Mouse (Mus musculus) T-cell, adult 2 months (primary cell): Measurements from ENCODE around the gene Gm20865.
"Not testable (repeated sequence)": the region's sequence is repeated elsewhere in the genome, so short reads cannot be mapped to it uniquely, and the experiment has no call there.

Source experiments
- DNase-seq: peaks from one replicate; pipeline ENCODE4 v3.0.0; 2022; ENCODE audit warnings: low spot score

Gene Gm20865

DNA sequence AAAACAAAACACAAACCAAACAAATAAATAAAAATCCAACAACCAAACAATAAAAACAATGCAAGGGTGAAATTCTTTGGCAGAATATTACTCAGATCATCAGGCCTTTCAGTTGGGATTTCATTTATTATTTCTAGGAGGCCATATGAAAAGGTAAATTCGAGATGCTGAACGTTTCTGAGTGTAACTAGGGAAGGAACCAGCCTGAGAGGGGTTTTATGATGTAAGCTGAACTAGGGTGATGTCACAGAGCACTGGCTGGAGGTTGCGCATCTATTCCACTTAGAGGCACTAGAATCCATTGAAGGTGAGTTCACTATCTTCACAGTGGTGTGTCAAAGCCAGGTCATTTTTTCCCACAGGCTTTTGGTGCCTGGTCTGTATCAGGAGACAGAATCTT, at the start of gene Gm20865:
Gene Gm20865 (plus strand): TSS at position 301 of the 400 bp plus-strand sequence.
- DNase-seq, result not testable (repeated sequence)
